Mouse (Mus musculus): ENCODE results near the gene Lrrc47. TPM values are rescaled to one million over a fixed set of nuclear protein-coding genes. Genes with fewer than 3 reads are reported as not detected.
A peak's percentile ranks its signal among the peaks of the same experiment; 100 is the strongest.

The Lrrc47 gene
- polyA plus RNA-seq, 1 experiment from 2014 or later, result 25.2 TPM

GRCm38 (mm10) chr4:154005488-154005887 lies 6.0 kb upstream of the Lrrc47 start:
- H3K4me3 ChIP-seq, result no peak overlapping the region
- ATAC-seq (ENCODE audit: low read depth), result no peak
- no peaks in the 10 kb centered on the region for H3K9me3 ChIP-seq
- no peak overlapping the region for H3K27ac ChIP-seq (replicated peaks)
- WGBS, result 91% methylated on average over 5 of the region's 5 CpGs
- H3K36me3 ChIP-seq, result peaks cover 60% of the 10 kb centered on the region
- H3K4me1 ChIP-seq (replicated peaks), result no peaks in the 10 kb centered on the region
- H3K27me3 ChIP-seq, result no peaks in the 10 kb centered on the region
- no peak overlapping the region for H3K4me2 ChIP-seq
- no peak overlapping the region for H3K9ac ChIP-seq

GRCm38 (mm10) chr4:154006264-154006663 lies 5.3 kb upstream of the Lrrc47 start:
- Histone ChIP-seq H3K4me3 (no peak overlapping the region), H3K36me3 (peaks cover 60% of the 10 kb centered on the region), H3K9me3 (no peaks in the 10 kb centered on the region), H3K4me2 (no peak overlapping the region), H3K9ac (no peak overlapping the region), H3K4me1 (replicated peaks) (peaks cover 6% of the 10 kb centered on the region), H3K27me3 (no peaks in the 10 kb centered on the region), H3K27ac (replicated peaks) (no peak overlapping the region)
- 90% methylated on average over 6 of the region's 6 CpGs for WGBS
- ATAC-seq (ENCODE audit: low read depth), result no peak

GRCm38 (mm10) chr4:154007759-154008158 lies 3.8 kb upstream of the Lrrc47 start:
- 85% methylated on average over 4 of the region's 4 CpGs for WGBS
- Histone ChIP-seq H3K4me3 (no peak overlapping the region), H3K36me3 (peaks cover 49% of the 10 kb centered on the region), H3K4me2 (no peak overlapping the region), H3K27me3 (no peaks in the 10 kb centered on the region), H3K9me3 (no peaks in the 10 kb centered on the region), H3K9ac (no peak overlapping the region), H3K27ac (replicated peaks) (no peak overlapping the region), H3K4me1 (replicated peaks) (peaks cover 12% of the 10 kb centered on the region)
- no peak for ATAC-seq (ENCODE audit: low read depth)

GRCm38 (mm10) chr4:154010907-154011645 lies 455 bp upstream of the Lrrc47 start:
- Histone ChIP-seq H3K27ac (replicated peaks) (peak overlapping the region; percentile 65; the same call in 1 of the 2 replicates), H3K4me1 (replicated peaks) (peaks cover 35% of the 10 kb centered on the region), H3K9ac (peak overlapping the region; percentile 97), H3K9me3 (no peaks in the 10 kb centered on the region), H3K4me2 (peak overlapping the region; percentile 100), H3K36me3 (peaks cover 36% of the 10 kb centered on the region), H3K27me3 (no peaks in the 10 kb centered on the region), H3K4me3 (peak overlapping the region; percentile 100)
- WGBS, result 29% methylated on average over 13 of the region's 13 CpGs
- ATAC-seq (ENCODE audit: low read depth), result peak; percentile 48; the same call in 1 of the 2 replicates

GRCm38 (mm10) chr4:154012132-154012882 lies 776 bp downstream of the Lrrc47 start:
- Histone ChIP-seq H3K4me1 (replicated peaks) (peaks cover 35% of the 10 kb centered on the region), H3K27me3 (no peaks in the 10 kb centered on the region), H3K4me2 (peak overlapping the region; percentile 100), H3K36me3 (peaks cover 36% of the 10 kb centered on the region), H3K4me3 (peak overlapping the region; percentile 100), H3K9ac (peak overlapping the region; percentile 97), H3K9me3 (no peaks in the 10 kb centered on the region), H3K27ac (replicated peaks) (peak overlapping the region; percentile 77)
- WGBS, result 3% methylated on average over 55 of the region's 55 CpGs
- peak; percentile 3 for ATAC-seq (ENCODE audit: low read depth)

GRCm38 (mm10) chr4:154015476-154015875 lies 3.9 kb downstream of the Lrrc47 start:
- Histone ChIP-seq H3K4me2 (no peak overlapping the region), H3K36me3 (peaks cover 63% of the 10 kb centered on the region), H3K4me1 (replicated peaks) (peaks cover 35% of the 10 kb centered on the region), H3K4me3 (no peak overlapping the region), H3K27me3 (no peaks in the 10 kb centered on the region), H3K27ac (replicated peaks) (no peak overlapping the region), H3K9me3 (no peaks in the 10 kb centered on the region), H3K9ac (no peak overlapping the region)
- WGBS, result 86% methylated on average over 11 of the region's 11 CpGs
- ATAC-seq (ENCODE audit: low read depth), result no peak

GRCm38 (mm10) chr4:154019571-154019970 lies 8.0 kb downstream of the Lrrc47 start:
- peaks cover 14% of the 10 kb centered on the region; the same call in 1 of the 2 replicates for H3K4me1 ChIP-seq (replicated peaks)
- H3K4me3 ChIP-seq, result no peak overlapping the region
- no peaks in the 10 kb centered on the region for H3K9me3 ChIP-seq
- no peak for ATAC-seq (ENCODE audit: low read depth)
- 80% methylated on average over 7 of the region's 7 CpGs for WGBS
- peaks cover 77% of the 10 kb centered on the region for H3K36me3 ChIP-seq
- peaks cover 6% of the 10 kb centered on the region for H3K27me3 ChIP-seq
- H3K9ac ChIP-seq, result no peak overlapping the region
- no peak overlapping the region for H3K27ac ChIP-seq (replicated peaks)
- no peak overlapping the region for H3K4me2 ChIP-seq

- peaks cover 25% of the 10 kb centered on the region for H3K4me1 ChIP-seq (replicated peaks)
- ATAC-seq (ENCODE audit: low read depth), result no peak
- WGBS, result 94% methylated on average over 9 of the region's 9 CpGs
- H3K36me3 ChIP-seq, result peaks cover 58% of the 10 kb centered on the region
- peaks cover 24% of the 10 kb centered on the region for H3K27me3 ChIP-seq
- H3K9me3 ChIP-seq, result no peaks in the 10 kb centered on the region
- H3K9ac ChIP-seq, result no peak overlapping the region
- H3K4me2 ChIP-seq, result no peak overlapping the region
- H3K4me3 ChIP-seq, result no peak overlapping the region
- H3K27ac ChIP-seq (replicated peaks), result no peak overlapping the region
Observed at GRCm38 (mm10) chr4:154021432-154021831, 9.9 kb downstream of the Lrrc47 start.

GRCm38 (mm10) chr4:154022407-154022806 lies 10.9 kb downstream of the Lrrc47 start:
- no peak overlapping the region for H3K27ac ChIP-seq (replicated peaks)
- no peak overlapping the region for H3K4me3 ChIP-seq
- WGBS, result 75% methylated on average over 4 of the region's 4 CpGs
- H3K4me2 ChIP-seq, result no peak overlapping the region
- no peak for ATAC-seq (ENCODE audit: low read depth)
- H3K27me3 ChIP-seq, result peaks cover 34% of the 10 kb centered on the region
- peaks cover 28% of the 10 kb centered on the region for H3K4me1 ChIP-seq (replicated peaks)
- H3K9ac ChIP-seq, result no peak overlapping the region
- no peaks in the 10 kb centered on the region for H3K9me3 ChIP-seq
- H3K36me3 ChIP-seq, result peaks cover 49% of the 10 kb centered on the region

GRCm38 (mm10) chr4:154022844-154023243 lies 11.3 kb downstream of the Lrrc47 start:
- no peaks in the 10 kb centered on the region for H3K9me3 ChIP-seq

GRCm38 (mm10) chr4:154023754-154024601 lies 12.4 kb downstream of the Lrrc47 start:
- WGBS, result 28% methylated on average over 8 of the region's 8 CpGs
- Histone ChIP-seq H3K9ac (0 out of 2 replicates have a peak overlapping the region, but pooled peaks have one; percentile 12), H3K27ac (replicated peaks) (no peak overlapping the region), H3K36me3 (peaks cover 34% of the 10 kb centered on the region), H3K4me3 (no peak overlapping the region), H3K9me3 (no peaks in the 10 kb centered on the region), H3K27me3 (peaks cover 41% of the 10 kb centered on the region), H3K4me2 (no peak overlapping the region), H3K4me1 (replicated peaks) (peaks cover 28% of the 10 kb centered on the region)
- ATAC-seq (ENCODE audit: low read depth), result no peak

More at GRCm38 (mm10) chr4:154022844-154023243, 11.3 kb downstream of the Lrrc47 start:
- Histone ChIP-seq H3K36me3 (peaks cover 45% of the 10 kb centered on the region), H3K4me1 (replicated peaks) (peaks cover 28% of the 10 kb centered on the region), H3K4me2 (no peak overlapping the region), H3K27ac (replicated peaks) (no peak overlapping the region), H3K4me3 (no peak overlapping the region), H3K27me3 (peaks cover 38% of the 10 kb centered on the region), H3K9ac (no peak overlapping the region)
- WGBS, result 35% methylated on average over 4 of the region's 4 CpGs
- no peak for ATAC-seq (ENCODE audit: low read depth)

Data from neural tube, embryonic 13.5 days (tissue).